Mouse (Mus musculus): Measurements from ENCODE around the gene Faim.

- TF ChIP-seq POLR2A (IDR thresholded peaks at IDR 0.05; ENCODE audit: borderline replicate concordance, extremely low read depth, insufficient read depth, insufficient read length, poor library complexity, severe bottlenecking): no peak
- no peak for TF ChIP-seq CTCF (IDR thresholded peaks at IDR 0.05; ENCODE audit: borderline replicate concordance, extremely low read depth, insufficient read depth, insufficient read length)
These were observed 62.6 kb downstream of the Faim start for GRCm38 (mm10) chr9:99048724-99049250.
